Mouse (Mus musculus) G1E (cell line): Measurements from ENCODE around the gene Hist2h3c1. TPM values are rescaled to one million over a fixed set of nuclear protein-coding genes. Genes with fewer than 3 reads are reported as not detected.
"Not testable (repeated sequence)": the region's sequence is repeated elsewhere in the genome, so short reads cannot be mapped to it uniquely, and the experiment has no call there.

Experiments used
- ATAC-seq: 2 replicates; pipeline ENCODE4 v1.8.0; 2016; ENCODE audit warnings: mild to moderate bottlenecking; ENCODE audit not compliant: insufficient number of reproducible peaks, poor library complexity, low FRiP score, severe bottlenecking; ENCODE audit errors: extremely low read depth
- DNase-seq: peaks from one replicate; pipeline ENCODE4 v3.0.0; 2012; ENCODE audit warnings: low spot score
- H3K27me3 ChIP-seq: 2 replicates; pipeline ENCODE4 v1.6.1; 2012; ENCODE audit warnings: mild to moderate bottlenecking, low read length, inconsistent platforms; ENCODE audit not compliant: insufficient read depth
- H3K36me3 ChIP-seq: replicated peaks from 2 replicates; pipeline ENCODE3; 2012; ENCODE audit warnings: mild to moderate bottlenecking, inconsistent platforms
- H3K4me1 ChIP-seq: 2 replicates; pipeline ENCODE4 v1.6.1; 2012; ENCODE audit warnings: low read depth, low read length, inconsistent platforms, mixed read lengths; ENCODE audit not compliant: insufficient read depth
- H3K4me3 ChIP-seq: 2 replicates; pipeline ENCODE4 v1.5.1; 2012; ENCODE audit warnings: low read depth, mild to moderate bottlenecking, inconsistent platforms, low read length, moderate library complexity, mixed read lengths
- H3K9me3 ChIP-seq: replicated peaks from 2 replicates; pipeline ENCODE4 v1.6.1; 2012; ENCODE audit warnings: inconsistent platforms
- CTCF ChIP-seq: IDR thresholded peaks from 2 replicates; pipeline ENCODE4 v1.5.1; 2012; ENCODE audit warnings: low read depth, low read length, inconsistent platforms, mixed read lengths
- GATA1 ChIP-seq: IDR thresholded peaks from 2 replicates; pipeline ENCODE4 v1.6.1; 2012; ENCODE audit warnings: borderline replicate concordance, low read length, inconsistent platforms, mixed read lengths
- GATA2 ChIP-seq: IDR thresholded peaks from 2 replicates; pipeline ENCODE4 v1.6.1; 2012; ENCODE audit warnings: low read depth, low read length, inconsistent platforms, borderline replicate concordance
- POLR2AphosphoS5 ChIP-seq: IDR thresholded peaks from 2 replicates; pipeline ENCODE4 v1.6.1; 2012; ENCODE audit warnings: low read depth, low read length, inconsistent platforms; ENCODE audit not compliant: insufficient replicate concordance
- TAL1 ChIP-seq: conservative IDR thresholded peaks from 2 replicates; pipeline ENCODE4 v1.6.1; 2012; ENCODE audit warnings: low read depth, low read length, inconsistent platforms, mixed read lengths
- polyA plus RNA-seq: library from polyadenylated mRNA; stranded (reverse); fragments of >175 nt; gene quantifications from 2 replicates; pipeline ENCODE4 v1.2.3, GENCODE M21; 2012
- total RNA-seq, 2 experiments: library from RNA; stranded (forward) in 1 of 2; stranded (reverse) in 1 of 2; fragments of 200-1000 nt in 1 of 2; fragments of >200 nt in 1 of 2; fragmentation: Nextera tagmentation in 1 of 2; gene quantifications; 2 replicates each; pipeline ENCODE4 v1.2.3; 2014 to 2017

Gene Hist2h3c1
- total and polyA plus RNA-seq, 3 experiments, result 9.1 to 42.6 TPM; not detected in 1

DNA sequence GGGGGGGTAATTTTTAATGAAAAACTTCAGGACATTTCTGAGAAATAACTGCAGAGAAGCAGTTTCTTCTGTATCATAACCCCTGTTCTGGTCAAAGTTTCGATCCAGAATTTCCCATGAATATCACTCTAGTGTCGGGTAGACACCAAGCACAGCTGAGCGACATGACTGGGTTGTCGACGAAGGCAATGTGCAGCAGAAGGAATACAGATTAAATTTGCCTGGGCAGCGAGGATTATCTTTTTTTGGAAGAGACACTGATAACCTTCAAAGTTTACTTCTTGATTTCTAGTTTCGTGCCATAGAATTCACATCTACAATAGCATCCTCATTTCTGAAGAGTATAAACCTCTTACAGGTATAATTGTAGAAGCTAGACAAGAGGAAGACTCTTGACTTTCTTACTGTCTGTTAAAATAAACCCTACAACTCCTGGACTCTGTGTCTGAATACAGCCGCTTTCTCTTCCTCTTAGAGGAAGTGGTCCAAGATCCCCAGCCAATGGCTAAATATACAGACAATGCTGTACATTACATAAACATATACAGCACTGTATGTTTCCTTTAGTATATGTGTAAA is 19.7 kb downstream of the Hist2h3c1 start:
- Histone ChIP-seq H3K9me3 (no peaks in the 10 kb centered on the region), H3K27me3 (no peaks in the 10 kb centered on the region), H3K36me3 (no peaks in the 10 kb centered on the region), H3K4me3 (no peak overlapping the region), H3K4me1 (peaks cover 51% of the 10 kb centered on the region)
- TF ChIP-seq TAL1 (no peak), GATA2 (no peak), GATA1 (no peak)
- DNase-seq, result no peak
- ATAC-seq, result no peak

DNA sequence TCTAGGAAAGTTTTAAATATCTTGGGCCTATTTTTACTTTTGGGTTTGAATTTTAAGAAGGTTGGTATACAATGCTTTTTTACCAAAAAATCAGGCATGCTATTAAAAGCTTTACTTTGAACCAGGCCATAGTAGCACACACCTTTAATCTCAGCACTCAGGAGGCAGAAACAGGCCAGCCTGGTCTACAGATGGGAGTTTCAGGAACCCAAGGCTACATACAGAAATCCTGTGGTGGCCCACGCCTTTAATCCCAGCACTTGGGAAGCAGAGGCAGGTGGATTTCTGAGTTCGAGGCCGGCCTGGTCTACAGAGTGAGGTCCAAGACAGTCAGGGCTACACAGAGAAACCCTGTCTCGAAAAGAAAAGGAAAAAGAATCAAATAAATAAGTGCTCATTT is 21.1 kb downstream of the Hist2h3c1 start:
- Histone ChIP-seq H3K9me3 (no peaks in the 10 kb centered on the region), H3K27me3 (no peaks in the 10 kb centered on the region), H3K4me3 (no peak overlapping the region), H3K4me1 (peaks cover 39% of the 10 kb centered on the region), H3K36me3 (no peaks in the 10 kb centered on the region)
- ATAC-seq (no peak), DNase-seq (no peak)
- no peak for TF ChIP-seq GATA1
- no peak for TF ChIP-seq TAL1
- no peak for TF ChIP-seq CTCF
- no peak for TF ChIP-seq GATA2
- TF ChIP-seq POLR2AphosphoS5, result no peak

GRCm38 (mm10) chr3:96268051-96268775 is 21.7 kb downstream of the Hist2h3c1 start, which contains the start of gene Hist2h3b:
Hist2h3b (plus strand) TSS chr3:96268654.
- DNase-seq (peak; percentile 58), ATAC-seq (peak; percentile 41)
- Histone ChIP-seq H3K9me3 (no peaks in the 10 kb centered on the region), H3K4me3 (peak within 1 kb of the TSS; percentile 72), H3K4me1 (peaks cover 33% of the 10 kb centered on the region), H3K36me3 (no peaks in the 10 kb centered on the region), H3K27me3 (no peaks in the 10 kb centered on the region)
- TF ChIP-seq CTCF (no peak), GATA1 (no peak), TAL1 (no peak), POLR2AphosphoS5 (no peak; the same call in 1 of the 2 replicates), GATA2 (no peak)

DNA sequence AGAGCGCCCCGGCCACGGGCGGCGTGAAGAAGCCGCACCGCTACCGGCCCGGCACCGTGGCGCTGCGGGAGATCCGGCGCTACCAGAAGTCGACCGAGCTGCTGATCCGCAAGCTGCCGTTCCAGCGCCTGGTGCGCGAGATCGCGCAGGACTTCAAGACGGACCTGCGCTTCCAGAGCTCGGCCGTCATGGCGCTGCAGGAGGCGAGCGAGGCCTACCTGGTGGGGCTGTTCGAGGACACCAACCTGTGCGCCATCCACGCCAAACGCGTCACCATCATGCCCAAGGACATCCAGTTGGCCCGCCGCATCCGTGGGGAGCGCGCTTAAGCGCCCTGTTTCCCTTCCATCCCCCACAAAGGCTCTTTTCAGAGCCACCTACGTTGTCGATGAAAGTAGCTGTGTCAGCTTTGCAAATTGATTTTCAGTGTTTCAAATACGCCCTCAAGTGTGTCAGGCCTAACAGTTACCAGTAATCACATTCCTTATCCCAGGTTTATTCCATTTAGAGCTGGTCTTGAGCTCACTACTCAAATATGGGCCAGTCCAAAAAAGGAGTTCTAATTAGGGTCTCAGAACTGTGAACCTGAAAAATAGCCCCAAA is 22.4 kb downstream of the Hist2h3c1 start:
- H3K4me3 ChIP-seq, result peak overlapping the region; percentile 72
- H3K36me3 ChIP-seq, DNase-seq, H3K9me3 ChIP-seq, ATAC-seq, H3K27me3 ChIP-seq: not testable (repeated sequence)
- peak; percentile 87; the same call in 1 of the 2 replicates for TF ChIP-seq POLR2AphosphoS5
- H3K4me1 ChIP-seq, result peaks cover 35% of the 10 kb centered on the region

DNA sequence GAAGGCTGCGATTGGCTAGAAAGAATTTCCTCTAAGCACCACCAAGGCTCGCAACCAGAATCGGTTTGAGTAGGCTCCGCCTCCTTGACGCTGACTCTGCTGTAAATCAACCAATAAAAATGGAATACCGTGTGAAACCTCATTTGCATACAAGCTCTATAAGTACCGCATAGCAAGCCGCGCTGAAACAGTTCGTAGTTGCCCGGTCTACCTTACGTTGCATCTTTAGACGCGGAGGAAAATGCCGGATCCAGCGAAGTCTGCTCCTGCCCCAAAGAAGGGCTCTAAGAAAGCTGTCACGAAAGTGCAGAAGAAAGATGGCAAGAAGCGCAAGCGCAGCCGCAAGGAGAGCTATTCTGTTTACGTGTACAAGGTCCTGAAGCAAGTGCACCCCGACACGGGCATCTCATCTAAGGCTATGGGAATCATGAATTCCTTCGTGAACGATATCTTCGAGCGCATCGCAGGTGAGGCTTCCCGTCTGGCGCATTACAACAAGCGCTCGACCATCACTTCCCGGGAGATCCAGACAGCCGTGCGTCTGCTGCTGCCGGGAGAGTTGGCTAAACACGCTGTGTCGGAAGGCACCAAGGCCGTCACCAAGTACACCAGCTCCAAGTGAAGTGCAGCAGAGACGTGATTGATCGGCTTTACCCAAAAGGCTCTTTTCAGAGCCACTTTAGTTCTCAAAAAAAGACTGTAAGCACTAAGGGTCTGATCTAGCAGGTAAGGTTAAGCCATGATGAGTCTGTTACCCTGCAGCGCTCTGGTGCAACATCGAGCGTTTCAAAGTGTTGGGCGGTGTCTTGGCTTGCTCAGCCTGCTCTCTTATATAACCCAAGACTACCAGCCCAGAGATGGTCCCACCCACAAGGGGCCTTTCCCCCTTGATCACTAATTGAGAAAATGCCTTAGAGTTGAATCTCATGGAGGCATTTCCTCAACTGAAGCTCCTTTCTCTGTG is 23.3 kb downstream of the Hist2h3c1 start, which contains the start of gene Hist2h2bb:
Hist2h2bb (plus strand) TSS at position 242 of the 964 bp plus-strand sequence.
- TF ChIP-seq GATA2 (no peak), POLR2AphosphoS5 (peak; percentile 99)
- peak; percentile 86 for DNase-seq
- peak; percentile 79 for ATAC-seq
- Histone ChIP-seq H3K9me3 (no peaks in the 10 kb centered on the region), H3K27me3 (no peaks in the 10 kb centered on the region), H3K4me1 (peaks cover 33% of the 10 kb centered on the region), H3K36me3 (no peaks in the 10 kb centered on the region), H3K4me3 (peak within 1 kb of the TSS; percentile 72)
